Mouse (Mus musculus) heart, adult 2 months (tissue): ENCODE measurements around the gene Tmc5.

Source experiments
- CTCF ChIP-seq: fragments of 200-600 bp; IDR thresholded peaks from 2 replicates; pipeline ENCODE4 v1.8.1; 2022; ENCODE audit warnings: antibody characterized with exemption, mild to moderate bottlenecking, moderate library complexity
- EP300 ChIP-seq: fragments of 200-500 bp; IDR thresholded peaks from 2 replicates; pipeline ENCODE4 v1.6.1; 2011; ENCODE audit warnings: low read depth, low read length, control low read depth; ENCODE audit not compliant: insufficient read depth
- POLR2A ChIP-seq: fragments of 200-500 bp; IDR thresholded peaks from 2 replicates; pipeline ENCODE4 v1.6.1; 2011; ENCODE audit warnings: mild to moderate bottlenecking, low read depth, low read length, control low read depth; ENCODE audit not compliant: insufficient read depth

DNA sequence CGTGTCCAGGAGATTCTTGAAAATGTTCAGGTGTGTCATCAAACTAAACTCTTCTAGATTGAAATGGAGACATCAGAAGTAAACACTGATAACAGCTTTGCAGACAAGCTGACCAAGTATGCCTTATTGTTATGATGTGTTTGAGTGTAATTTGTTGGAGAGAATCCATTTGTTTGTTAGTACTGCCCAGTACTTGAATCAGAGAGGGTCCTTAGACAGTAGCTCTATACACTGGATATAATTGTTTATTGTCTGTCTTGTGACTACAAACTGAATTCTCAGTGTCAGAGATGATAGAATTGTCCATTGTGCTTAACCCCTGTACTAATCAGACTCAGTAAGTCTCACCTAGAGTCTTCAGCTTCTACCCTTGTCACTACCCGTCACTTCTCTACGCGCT is 121.0 kb downstream of the Tmc5 start:
- TF ChIP-seq POLR2A (no peak), EP300 (no peak), CTCF (no peak)
